Mouse (Mus musculus) heart, adult 2 months (tissue): Measurements from ENCODE around the gene Mov10.

Experiments
- CTCF ChIP-seq: fragments of 200-600 bp; IDR thresholded peaks from 2 replicates; pipeline ENCODE4 v1.8.1; 2022; ENCODE audit warnings: antibody characterized with exemption, mild to moderate bottlenecking, moderate library complexity
- EP300 ChIP-seq: fragments of 200-500 bp; IDR thresholded peaks from 2 replicates; pipeline ENCODE4 v1.6.1; 2011; ENCODE audit warnings: low read depth, low read length, control low read depth; ENCODE audit not compliant: insufficient read depth

GRCm38 (mm10) chr3:104814746-104815145, 3.6 kb downstream of the Mov10 start:
- no peak for TF ChIP-seq EP300
- no peak for TF ChIP-seq CTCF
